Mouse (Mus musculus) liver, postnatal 0 days (tissue): ENCODE results near the gene Slc24a3. TPM values are rescaled to one million over a fixed set of nuclear protein-coding genes. Genes with fewer than 3 reads are reported as not detected.

Experiments used
- ATAC-seq: fragments of 200-750 bp; cut with Nextera tagmentation; 2 replicates; pipeline ENCODE4 v1.8.0; 2017; ENCODE audit warnings: mild to moderate bottlenecking, moderate library complexity
- DNase-seq: peaks from one replicate; pipeline ENCODE4 v3.0.0-alpha.2; 2016
- H3K27ac ChIP-seq: fragments of 300-500 bp; sonication (generic); 2 replicates; pipeline ENCODE4 v1.5.1; 2014; ENCODE audit warnings: antibody characterized with exemption, moderate library complexity, mild to moderate bottlenecking, low read depth
- H3K27me3 ChIP-seq: fragments of 300-500 bp; sonication (generic); 2 replicates; pipeline ENCODE4 v1.6.1; 2014; ENCODE audit warnings: low read length, control low read depth, mixed read lengths; ENCODE audit not compliant: insufficient read depth
- H3K36me3 ChIP-seq: fragments of 300-500 bp; sonication (generic); replicated peaks from 2 replicates; pipeline ENCODE4 v1.6.1; 2014; ENCODE audit warnings: mild to moderate bottlenecking, control low read depth, low read length, moderate library complexity, mixed read lengths; ENCODE audit not compliant: insufficient read depth
- H3K4me1 ChIP-seq: fragments of 300-500 bp; sonication (generic); 2 replicates; pipeline ENCODE4 v1.6.1; 2014; ENCODE audit warnings: antibody characterized with exemption, mild to moderate bottlenecking, control low read depth; ENCODE audit not compliant: insufficient read depth
- H3K4me2 ChIP-seq: fragments of 300-500 bp; sonication (generic); 2 replicates; pipeline ENCODE4 v1.6.1; 2014; ENCODE audit warnings: low read depth, mild to moderate bottlenecking, low read length, moderate library complexity, mixed read lengths
- H3K4me3 ChIP-seq: fragments of 300-500 bp; sonication (generic); 2 replicates; pipeline ENCODE4 v1.5.1; 2014; ENCODE audit warnings: low read depth, low read length
- H3K9ac ChIP-seq: fragments of 300-500 bp; sonication (generic); replicated peaks from 2 replicates; pipeline ENCODE4 v1.6.1; 2014; ENCODE audit warnings: mild to moderate bottlenecking, moderate library complexity
- H3K9me3 ChIP-seq: fragments of 300-500 bp; sonication (generic); 2 replicates; pipeline ENCODE4 v1.6.1; 2016; ENCODE audit warnings: mild to moderate bottlenecking, control low read depth, low read length, mixed read lengths
- CTCF ChIP-seq: sonication (generic); IDR thresholded peaks from 2 replicates; pipeline ENCODE4 v1.5.1; 2016; ENCODE audit warnings: antibody characterized with exemption, low read depth
- EP300 ChIP-seq: IDR thresholded peaks from 2 replicates; pipeline ENCODE4 v1.6.1; 2016; ENCODE audit warnings: antibody characterized with exemption, low read depth, mild to moderate bottlenecking
- WGBS: fragments of 180-500 bp; shearing (Covaris S2); extraction: QIAGEN DNeasy Blood & Tissue Kit; methylation state at CpG from one replicate; pipeline ENCODE4 v1.1.7; 2014; ENCODE audit not compliant: insufficient replicate concordance; 5-methylcytosine and 5-hydroxymethylcytosine counted together
- polyA plus RNA-seq: library from polyadenylated mRNA; unstranded; fragments of >200 nt; fragmentation: Nextera tagmentation; extraction: Ambion mirVana; gene quantifications from 2 replicates; pipeline ENCODE4 v1.2.1, GENCODE M21; 2015

The Slc24a3 gene
- polyA plus RNA-seq, 1 experiment from 2014 or later, result 0.40 TPM

DNA sequence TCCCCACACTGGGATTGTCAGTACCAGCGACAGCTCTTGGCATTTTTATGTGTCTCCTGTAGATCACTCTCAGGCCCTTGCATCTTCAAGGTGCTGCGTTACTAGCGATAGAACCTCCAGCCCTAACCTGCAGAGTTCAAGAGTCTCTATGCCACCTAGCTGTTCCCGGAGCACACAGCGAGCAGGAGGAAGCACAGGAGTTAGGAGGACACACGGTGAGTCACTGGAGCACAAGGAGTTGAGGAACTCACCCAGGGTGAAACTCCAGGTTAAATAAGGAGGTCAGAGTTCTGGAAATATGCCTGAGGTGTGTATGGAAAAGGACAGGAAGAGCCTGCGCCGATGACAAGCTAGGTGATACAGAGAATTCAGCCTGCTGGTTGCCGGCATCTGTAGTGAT lies 513.2 kb downstream of the Slc24a3 start:
- no peak for TF ChIP-seq EP300
- TF ChIP-seq CTCF, result no peak
- 78% methylated on average over 9 of the region's 9 CpGs for WGBS
- no peak overlapping the region for H3K4me2 ChIP-seq
- H3K27me3 ChIP-seq, result no peaks in the 10 kb centered on the region
- H3K4me3 ChIP-seq, result no peak overlapping the region
- H3K9ac ChIP-seq, result no peak overlapping the region
- DNase-seq (no peak), ATAC-seq (no peak)
- H3K36me3 ChIP-seq, result no peaks in the 10 kb centered on the region
- no peak overlapping the region for H3K27ac ChIP-seq
- no peaks in the 10 kb centered on the region for H3K9me3 ChIP-seq
- H3K4me1 ChIP-seq, result peaks cover 19% of the 10 kb centered on the region

DNA sequence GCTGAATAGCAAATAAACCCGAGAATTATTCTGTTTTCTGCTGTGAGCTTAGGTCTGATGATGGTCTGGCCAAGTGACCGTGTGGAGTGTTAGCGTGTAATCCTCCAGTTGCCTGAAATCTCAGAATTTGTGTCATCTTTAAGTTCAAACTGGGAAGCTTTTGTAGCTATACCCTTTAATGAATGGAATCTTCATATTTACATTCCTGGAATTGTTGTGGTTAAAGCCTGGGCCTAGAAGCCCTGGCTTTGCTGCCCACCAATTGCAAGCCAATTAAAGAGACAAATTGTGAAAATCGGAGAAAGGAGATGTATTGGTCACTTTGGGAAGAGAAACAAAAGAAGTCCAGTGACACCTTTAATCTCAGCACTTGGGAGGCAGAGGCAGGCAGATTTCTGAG lies 514.1 kb downstream of the Slc24a3 start:
- H3K4me3 ChIP-seq, result no peak overlapping the region
- H3K9me3 ChIP-seq, result no peaks in the 10 kb centered on the region
- TF ChIP-seq EP300 (no peak), CTCF (no peak)
- H3K27me3 ChIP-seq, result no peaks in the 10 kb centered on the region
- no peak overlapping the region for H3K27ac ChIP-seq
- WGBS, result 68% methylated on average over 4 of the region's 4 CpGs
- H3K4me2 ChIP-seq, result no peak overlapping the region
- H3K9ac ChIP-seq, result no peak overlapping the region
- H3K4me1 ChIP-seq, result peaks cover 12% of the 10 kb centered on the region; the same call in 1 of the 2 replicates
- no peak for ATAC-seq
- no peaks in the 10 kb centered on the region for H3K36me3 ChIP-seq
- no peak for DNase-seq

DNA sequence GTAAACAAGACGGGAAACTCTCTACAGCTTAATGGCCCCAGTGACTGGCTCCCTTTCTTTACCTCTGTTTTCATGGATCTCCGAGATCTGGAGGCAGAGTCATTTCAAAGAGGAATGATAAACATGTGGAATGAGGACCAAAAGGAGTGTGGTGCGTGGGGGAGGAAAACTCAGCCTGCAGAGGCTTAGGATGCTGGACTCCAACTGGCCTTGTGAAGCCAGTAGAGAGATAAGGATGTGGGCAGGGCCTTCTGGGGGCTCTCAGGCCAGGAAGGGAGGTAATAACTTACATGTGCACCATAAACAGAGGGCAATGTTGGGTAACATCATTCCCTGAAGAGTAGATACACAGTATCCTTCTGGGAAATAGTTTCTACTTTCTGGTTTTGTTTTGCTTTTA lies 515.4 kb downstream of the Slc24a3 start:
- peaks cover 10% of the 10 kb centered on the region; the same call in 1 of the 2 replicates for H3K4me1 ChIP-seq
- H3K36me3 ChIP-seq, result no peaks in the 10 kb centered on the region
- H3K9ac ChIP-seq, result no peak overlapping the region
- no peak overlapping the region for H3K4me3 ChIP-seq
- no peak overlapping the region for H3K4me2 ChIP-seq
- no peaks in the 10 kb centered on the region for H3K9me3 ChIP-seq
- ATAC-seq (no peak), DNase-seq (no peak)
- H3K27me3 ChIP-seq, result no peaks in the 10 kb centered on the region
- H3K27ac ChIP-seq, result no peak overlapping the region
- TF ChIP-seq CTCF (no peak), EP300 (no peak)
- 58% methylated on average over 3 of the region's 3 CpGs for WGBS

DNA sequence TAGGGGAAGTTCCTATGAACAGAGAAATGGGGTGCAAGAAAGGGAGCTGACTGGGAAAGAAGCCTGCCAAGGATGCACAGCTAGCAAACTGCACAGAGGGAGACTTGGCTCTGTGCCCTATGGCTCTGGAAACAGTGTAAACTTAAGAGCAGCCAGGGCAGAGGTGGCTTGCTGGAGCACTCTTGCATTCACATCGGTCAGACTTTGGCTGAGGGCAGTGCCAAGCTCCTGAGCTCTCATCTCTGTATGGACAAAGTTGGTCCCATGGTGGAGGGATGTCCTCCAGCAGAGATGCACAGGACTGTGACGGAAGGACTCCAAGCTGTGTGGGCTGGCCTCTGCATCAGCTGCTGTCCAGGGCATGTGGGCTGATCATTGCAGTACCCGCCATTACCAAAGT lies 516.0 kb downstream of the Slc24a3 start:
- Histone ChIP-seq H3K36me3 (no peaks in the 10 kb centered on the region), H3K4me3 (no peak overlapping the region), H3K4me2 (no peak overlapping the region), H3K27ac (no peak overlapping the region), H3K27me3 (no peaks in the 10 kb centered on the region), H3K9ac (no peak overlapping the region), H3K4me1 (peaks cover 10% of the 10 kb centered on the region; the same call in 1 of the 2 replicates), H3K9me3 (no peaks in the 10 kb centered on the region)
- WGBS, result 68% methylated on average over 3 of the region's 3 CpGs
- ATAC-seq (peak; percentile 66), DNase-seq (peak; percentile 52)
- TF ChIP-seq CTCF (no peak), EP300 (no peak)

DNA sequence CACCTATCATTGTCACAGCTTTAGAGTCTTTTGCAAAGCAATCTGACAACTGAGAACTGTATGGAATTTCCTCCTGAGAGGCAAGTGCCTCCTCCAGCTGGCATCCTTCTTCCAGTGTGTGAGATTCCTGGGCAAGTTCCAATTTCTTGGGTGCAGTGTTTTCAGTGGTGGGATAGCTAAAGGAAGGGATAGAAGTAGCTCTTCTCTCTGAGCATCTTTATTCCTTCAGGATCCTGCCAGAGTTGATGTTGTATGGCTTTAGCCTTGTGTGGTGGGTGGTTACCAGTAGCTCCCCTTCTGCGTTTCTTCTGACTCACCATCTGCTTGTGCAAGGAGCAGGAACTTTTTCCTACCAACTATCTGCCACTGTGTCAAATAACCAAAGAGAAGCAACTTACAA lies 516.6 kb downstream of the Slc24a3 start:
- no peak overlapping the region for H3K9ac ChIP-seq
- ATAC-seq (no peak), DNase-seq (no peak)
- no peaks in the 10 kb centered on the region for H3K9me3 ChIP-seq
- H3K27me3 ChIP-seq, result no peaks in the 10 kb centered on the region
- peaks cover 10% of the 10 kb centered on the region; the same call in 1 of the 2 replicates for H3K4me1 ChIP-seq
- H3K4me2 ChIP-seq, result no peak overlapping the region
- TF ChIP-seq CTCF (no peak), EP300 (no peak)
- H3K4me3 ChIP-seq, result no peak overlapping the region
- no peak overlapping the region for H3K27ac ChIP-seq
- no peaks in the 10 kb centered on the region for H3K36me3 ChIP-seq
- WGBS, result 68% methylated on average over 1 of the region's 1 CpGs

DNA sequence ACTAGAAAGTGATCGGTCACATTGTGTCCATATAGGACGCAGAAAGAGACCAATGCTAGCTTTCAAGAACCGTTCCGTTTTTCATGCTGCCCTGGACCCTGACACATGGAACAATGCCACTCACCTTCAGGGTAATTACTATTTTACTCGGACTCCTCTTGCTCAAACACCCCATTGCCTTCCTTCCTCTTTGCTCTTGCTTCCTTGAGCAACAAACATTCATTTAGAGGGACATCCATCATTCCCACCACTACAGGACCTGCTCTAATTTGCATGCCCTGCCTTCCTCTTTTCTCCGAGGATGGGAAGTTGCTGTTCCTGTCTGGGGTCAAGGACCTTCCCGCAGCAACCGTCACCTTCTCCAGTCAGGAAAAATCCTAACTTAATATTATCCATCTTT lies 517.3 kb downstream of the Slc24a3 start:
- Histone ChIP-seq H3K4me1 (peaks cover 10% of the 10 kb centered on the region; the same call in 1 of the 2 replicates), H3K36me3 (no peaks in the 10 kb centered on the region), H3K27me3 (no peaks in the 10 kb centered on the region), H3K27ac (no peak overlapping the region), H3K4me3 (no peak overlapping the region), H3K4me2 (no peak overlapping the region), H3K9ac (no peak overlapping the region), H3K9me3 (no peaks in the 10 kb centered on the region)
- DNase-seq, result no peak
- WGBS, result 36% methylated on average over 8 of the region's 8 CpGs
- TF ChIP-seq EP300 (no peak), CTCF (no peak)
- ATAC-seq, result no peak

DNA sequence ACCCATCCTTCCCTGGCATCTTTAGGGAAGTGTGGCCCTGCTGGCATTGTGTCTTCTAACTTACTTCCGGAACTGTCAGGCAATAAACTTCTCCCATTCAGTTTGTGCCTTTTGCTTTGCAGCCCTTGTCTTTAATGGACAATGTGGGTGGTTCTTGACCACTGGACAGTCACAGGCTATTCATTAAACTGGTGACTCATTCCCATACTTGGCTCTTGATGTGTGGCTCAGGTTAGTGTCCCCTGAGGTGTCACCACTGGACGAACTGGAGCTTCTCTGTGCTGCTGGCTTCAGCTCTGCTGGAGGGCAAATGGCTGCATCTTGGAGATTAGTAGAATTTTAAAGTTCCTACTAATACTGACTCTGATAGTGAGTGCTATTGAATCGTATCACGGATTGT lies 518.5 kb downstream of the Slc24a3 start:
- H3K9ac ChIP-seq, result no peak overlapping the region
- H3K27me3 ChIP-seq, result no peaks in the 10 kb centered on the region
- WGBS, result 71% methylated on average over 4 of the region's 4 CpGs
- ATAC-seq (peak; percentile 88), DNase-seq (no peak)
- H3K9me3 ChIP-seq, result no peaks in the 10 kb centered on the region
- H3K4me1 ChIP-seq, result peaks cover 10% of the 10 kb centered on the region; the same call in 1 of the 2 replicates
- H3K36me3 ChIP-seq, result no peaks in the 10 kb centered on the region
- H3K4me3 ChIP-seq, result no peak overlapping the region
- no peak overlapping the region for H3K27ac ChIP-seq
- no peak for TF ChIP-seq CTCF
- no peak for TF ChIP-seq EP300
- H3K4me2 ChIP-seq, result no peak overlapping the region
